Mouse (Mus musculus): ENCODE measurements at regions not wholly inside any gene's neighbourhood (a gene's known extent, or its start where the extent isn't known, plus 50 kb on each side); places are given as distances from the start of the nearest gene placed in this dataset.

DNA sequence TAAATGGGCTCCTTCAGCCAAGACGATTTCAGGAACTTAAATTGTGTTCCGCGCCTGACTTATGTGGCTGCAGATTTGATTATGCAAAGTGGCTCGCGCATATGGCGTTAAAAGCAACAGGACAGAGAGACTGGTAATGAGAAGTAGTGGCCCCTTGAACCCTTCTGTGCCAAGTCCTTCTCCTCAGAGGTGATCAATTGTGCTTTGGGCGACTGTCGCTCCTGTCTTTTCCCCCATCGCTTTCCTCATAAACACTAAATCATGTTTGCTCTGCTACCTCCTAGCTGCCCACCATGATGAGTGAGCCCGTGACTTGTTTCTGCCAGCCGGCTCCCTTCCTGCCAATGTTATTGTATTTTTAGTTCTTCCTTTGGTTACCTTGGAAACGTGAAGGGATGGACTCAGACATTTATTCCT is 360.2 kb downstream of the Matn1 start:
- TF ChIP-seq CTCF (IDR thresholded peaks at IDR 0.05) = no peak
- TF ChIP-seq EP300 (IDR thresholded peaks at IDR 0.05) = no peak
